Mouse (Mus musculus): ENCODE results near the gene Ppp1r3f. TPM values are rescaled to one million over a fixed set of nuclear protein-coding genes. Genes with fewer than 3 reads are reported as not detected.

The Ppp1r3f gene
- 1.1 and 1.6 TPM in 2 replicates for polyA plus RNA-seq (2014; fragmentation: Nextera tagmentation; extraction: Ambion mirVana)

DNA sequence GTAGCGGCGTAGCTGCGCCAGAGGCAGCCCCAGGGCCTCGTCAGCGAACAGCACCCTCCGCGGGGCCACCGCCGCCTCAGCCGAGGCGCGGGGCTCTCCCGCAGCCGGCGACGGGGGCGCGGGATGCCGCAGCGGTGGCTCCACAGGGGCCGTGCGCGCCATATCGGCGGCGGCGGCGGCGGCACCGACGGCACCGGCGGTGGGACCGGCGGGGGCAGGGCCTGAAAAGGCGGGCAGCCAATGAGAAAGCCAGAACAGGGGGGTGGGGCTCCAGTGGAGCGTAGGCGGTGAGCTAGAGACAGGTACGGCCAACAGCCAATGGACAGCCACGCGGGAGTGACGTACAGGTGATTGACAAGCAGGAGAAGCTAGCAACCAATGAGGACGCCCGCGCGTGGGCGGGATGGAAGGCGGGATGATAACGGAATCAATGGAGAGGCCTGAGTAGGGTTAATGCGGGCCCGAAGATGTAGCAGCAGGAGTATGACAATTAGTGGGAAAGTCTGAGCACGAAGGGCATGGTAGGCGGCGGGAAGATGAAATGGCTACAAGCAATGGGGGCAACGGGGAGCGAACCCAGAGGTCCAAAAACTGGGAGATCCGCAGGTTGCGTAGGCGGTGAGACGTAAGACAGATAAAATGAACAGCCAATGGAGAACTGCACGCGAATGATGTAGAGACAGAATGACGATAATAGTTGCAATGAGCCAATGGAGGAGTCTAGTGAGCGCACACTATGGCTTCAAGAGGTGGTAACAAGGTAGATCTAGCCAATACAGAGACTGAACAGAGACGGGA lies at the start of gene Ppp1r3f:
Gene Ppp1r3f (minus strand): TSS at position 197 of the 798 bp plus-strand sequence.
- peak; percentile 98 for ATAC-seq (replicated peaks; ENCODE audit: insufficient number of reproducible peaks, low FRiP score, low TSS enrichment)
- Histone ChIP-seq H3K27me3 (ENCODE audit: control insufficient read depth, insufficient read depth, low read length) (no peaks in the 10 kb centered on the region), H3K4me3 (ENCODE audit: low read depth, low read length) (peak within 1 kb of the TSS; percentile 54), H3K4me2 (peak within 1 kb of the TSS; percentile 69), H3K9ac (ENCODE audit: low read depth, low read length) (peak within 1 kb of the TSS; percentile 71), H3K9me3 (replicated peaks; ENCODE audit: control insufficient read depth, low read length) (no peaks in the 10 kb centered on the region), H3K27ac (ENCODE audit: low read depth, low read length) (peak within 1 kb of the TSS; percentile 78), H3K4me1 (ENCODE audit: control insufficient read depth, insufficient read depth, low read length) (peaks cover 6% of the 10 kb centered on the region; the same call in 1 of the 2 replicates), H3K36me3 (ENCODE audit: control insufficient read depth, insufficient read depth, low read length) (no peaks in the 10 kb centered on the region)
- 16% methylated on average over 52 of the region's 65 CpGs for WGBS (ENCODE audit: insufficient replicate concordance)

DNA sequence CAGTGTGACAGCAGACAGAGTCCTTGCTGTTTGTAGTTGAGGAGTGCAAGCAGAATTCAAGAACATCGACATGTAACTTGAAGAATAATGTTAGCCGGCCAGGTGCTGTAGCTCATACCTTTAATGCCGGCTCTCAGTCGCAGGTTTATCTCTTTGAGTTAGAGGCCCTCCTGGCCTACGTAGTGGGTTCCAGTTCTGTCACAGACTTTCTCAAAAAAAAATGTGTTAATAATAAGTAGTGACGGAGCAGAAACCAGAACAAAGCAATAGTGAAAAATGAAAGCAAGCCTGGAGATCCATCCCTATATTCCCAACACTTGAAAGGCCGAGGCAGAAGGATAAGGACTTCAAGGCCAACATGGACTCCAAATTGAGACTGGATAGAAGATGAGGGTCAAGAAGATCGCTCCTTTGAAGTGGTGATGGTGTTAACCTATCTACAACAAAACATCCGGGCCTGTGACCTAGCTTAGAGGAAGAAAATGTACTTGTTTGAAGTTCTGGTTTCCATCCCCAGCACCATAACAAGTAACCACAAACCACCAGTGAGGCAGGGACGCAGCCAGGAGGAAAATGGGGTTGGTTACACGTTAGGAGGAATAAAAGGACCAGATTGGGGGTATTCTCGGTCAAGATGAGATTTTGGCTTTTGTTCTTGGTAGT lies 43.9 kb upstream of the Ppp1r3f start:
- Histone ChIP-seq H3K4me3 (ENCODE audit: low read depth, low read length) (no peak overlapping the region), H3K4me1 (ENCODE audit: control insufficient read depth, insufficient read depth, low read length) (no peaks in the 10 kb centered on the region), H3K27me3 (ENCODE audit: control insufficient read depth, insufficient read depth, low read length) (no peaks in the 10 kb centered on the region), H3K4me2 (no peak overlapping the region), H3K36me3 (ENCODE audit: control insufficient read depth, insufficient read depth, low read length) (no peaks in the 10 kb centered on the region), H3K27ac (ENCODE audit: low read depth, low read length) (no peak overlapping the region), H3K9me3 (replicated peaks; ENCODE audit: control insufficient read depth, low read length) (no peaks in the 10 kb centered on the region), H3K9ac (ENCODE audit: low read depth, low read length) (no peak overlapping the region)
- 73% methylated on average over 12 of the region's 12 CpGs for WGBS (ENCODE audit: insufficient replicate concordance)
- ATAC-seq (replicated peaks; ENCODE audit: insufficient number of reproducible peaks, low FRiP score, low TSS enrichment): no peak

DNA sequence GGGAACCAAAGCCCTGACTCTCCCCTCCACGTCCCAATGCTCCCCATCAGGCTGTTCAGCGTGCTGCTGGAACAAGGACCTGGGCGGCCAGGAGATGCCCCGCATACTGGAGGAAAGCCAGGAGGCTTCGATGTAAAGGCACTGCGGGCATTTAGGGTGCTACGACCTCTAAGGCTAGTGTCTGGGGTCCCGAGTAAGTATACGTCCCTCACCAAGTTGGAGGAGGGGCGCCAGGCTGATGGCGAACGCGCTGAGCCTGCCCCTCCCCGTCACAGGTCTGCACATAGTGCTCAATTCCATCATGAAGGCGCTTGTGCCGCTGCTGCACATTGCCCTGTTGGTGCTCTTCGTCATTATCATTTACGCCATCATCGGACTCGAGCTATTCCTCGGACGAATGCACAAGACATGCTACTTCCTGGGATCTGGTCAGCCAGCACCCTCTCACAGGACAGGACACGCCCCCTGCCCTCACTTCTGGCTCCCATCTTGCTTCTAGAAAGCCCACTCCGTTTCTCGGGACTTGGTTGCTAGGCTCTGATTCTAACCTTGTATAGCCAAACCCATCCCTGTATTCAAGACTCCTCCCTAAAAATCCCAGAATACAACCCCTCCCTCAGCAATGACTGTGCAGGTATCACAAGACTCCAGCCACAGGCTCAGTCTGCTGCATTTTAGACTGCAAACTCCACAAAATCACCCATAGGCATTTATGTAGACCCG lies 36.6 kb upstream of the Ppp1r3f start:
- no peak for ATAC-seq (replicated peaks; ENCODE audit: insufficient number of reproducible peaks, low FRiP score, low TSS enrichment)
- 22% methylated on average over 26 of the region's 26 CpGs for WGBS (ENCODE audit: insufficient replicate concordance)
- Histone ChIP-seq H3K4me1 (ENCODE audit: control insufficient read depth, insufficient read depth, low read length) (no peaks in the 10 kb centered on the region), H3K9me3 (replicated peaks; ENCODE audit: control insufficient read depth, low read length) (no peaks in the 10 kb centered on the region), H3K27me3 (ENCODE audit: control insufficient read depth, insufficient read depth, low read length) (peaks cover 3% of the 10 kb centered on the region; the same call in 1 of the 2 replicates), H3K4me2 (peak overlapping the region; percentile 70), H3K9ac (ENCODE audit: low read depth, low read length) (no peak overlapping the region), H3K4me3 (ENCODE audit: low read depth, low read length) (peak overlapping the region; percentile 38), H3K27ac (ENCODE audit: low read depth, low read length) (no peak overlapping the region), H3K36me3 (ENCODE audit: control insufficient read depth, insufficient read depth, low read length) (no peaks in the 10 kb centered on the region)

DNA sequence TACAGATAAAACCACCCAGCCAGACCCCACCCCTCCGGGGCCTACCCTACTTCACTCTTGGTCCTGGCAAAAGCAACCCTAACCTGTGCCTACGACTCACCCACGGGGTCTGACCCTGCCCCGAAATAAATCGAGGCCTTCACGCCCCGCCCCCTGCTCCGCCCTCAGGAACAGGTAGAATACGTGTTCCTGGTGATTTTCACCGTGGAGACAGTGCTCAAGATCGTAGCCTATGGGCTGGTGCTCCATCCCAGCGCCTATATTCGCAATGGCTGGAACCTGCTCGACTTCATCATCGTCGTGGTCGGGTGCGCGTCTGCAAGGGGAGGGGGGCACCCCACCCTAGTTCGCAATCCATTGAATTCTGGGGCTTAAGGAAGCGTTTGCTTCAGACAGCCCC lies 36.0 kb upstream of the Ppp1r3f start:
- WGBS (ENCODE audit: insufficient replicate concordance): 26% methylated on average over 21 of the region's 21 CpGs
- Histone ChIP-seq H3K27me3 (ENCODE audit: control insufficient read depth, insufficient read depth, low read length) (peaks cover 3% of the 10 kb centered on the region; the same call in 1 of the 2 replicates), H3K9ac (ENCODE audit: low read depth, low read length) (no peak overlapping the region), H3K4me2 (peak overlapping the region; percentile 70), H3K4me1 (ENCODE audit: control insufficient read depth, insufficient read depth, low read length) (no peaks in the 10 kb centered on the region), H3K4me3 (ENCODE audit: low read depth, low read length) (peak overlapping the region; percentile 38), H3K36me3 (ENCODE audit: control insufficient read depth, insufficient read depth, low read length) (no peaks in the 10 kb centered on the region), H3K9me3 (replicated peaks; ENCODE audit: control insufficient read depth, low read length) (no peaks in the 10 kb centered on the region), H3K27ac (ENCODE audit: low read depth, low read length) (no peak overlapping the region)
- no peak for ATAC-seq (replicated peaks; ENCODE audit: insufficient number of reproducible peaks, low FRiP score, low TSS enrichment)

DNA sequence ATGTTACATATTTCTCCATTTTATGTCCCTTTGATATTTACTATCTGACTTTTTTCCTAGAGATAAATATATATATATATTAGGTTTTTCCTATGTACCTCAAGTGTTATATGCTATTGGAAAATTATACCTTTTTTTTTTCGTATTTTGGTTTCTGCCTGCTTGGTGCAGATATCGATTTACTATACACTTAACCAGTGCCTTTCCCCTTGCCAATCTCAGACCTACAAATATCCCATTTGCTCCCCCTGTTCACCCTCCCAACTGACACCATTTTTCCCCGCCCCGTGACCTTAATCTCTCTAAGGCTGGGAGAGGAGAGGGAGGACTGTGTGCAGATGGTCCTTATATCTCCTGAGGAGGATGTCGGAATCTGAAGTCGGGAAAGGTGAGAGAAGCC lies 32.7 kb upstream of the Ppp1r3f start, which contains the start of gene Cacna1f:
Gene Cacna1f (plus strand): TSS at position 301 of the 400 bp plus-strand sequence.
- Histone ChIP-seq H3K27me3 (ENCODE audit: control insufficient read depth, insufficient read depth, low read length) (peaks cover 3% of the 10 kb centered on the region; the same call in 1 of the 2 replicates), H3K4me1 (ENCODE audit: control insufficient read depth, insufficient read depth, low read length) (no peaks in the 10 kb centered on the region), H3K27ac (ENCODE audit: low read depth, low read length) (no peak within 1 kb of the TSS), H3K4me2 (no peak within 1 kb of the TSS), H3K36me3 (ENCODE audit: control insufficient read depth, insufficient read depth, low read length) (no peaks in the 10 kb centered on the region), H3K4me3 (ENCODE audit: low read depth, low read length) (no peak within 1 kb of the TSS), H3K9ac (ENCODE audit: low read depth, low read length) (no peak within 1 kb of the TSS), H3K9me3 (replicated peaks; ENCODE audit: control insufficient read depth, low read length) (no peaks in the 10 kb centered on the region)
- ATAC-seq (replicated peaks; ENCODE audit: insufficient number of reproducible peaks, low FRiP score, low TSS enrichment): no peak
- WGBS (ENCODE audit: insufficient replicate concordance): 61% methylated on average over 6 of the region's 6 CpGs

DNA sequence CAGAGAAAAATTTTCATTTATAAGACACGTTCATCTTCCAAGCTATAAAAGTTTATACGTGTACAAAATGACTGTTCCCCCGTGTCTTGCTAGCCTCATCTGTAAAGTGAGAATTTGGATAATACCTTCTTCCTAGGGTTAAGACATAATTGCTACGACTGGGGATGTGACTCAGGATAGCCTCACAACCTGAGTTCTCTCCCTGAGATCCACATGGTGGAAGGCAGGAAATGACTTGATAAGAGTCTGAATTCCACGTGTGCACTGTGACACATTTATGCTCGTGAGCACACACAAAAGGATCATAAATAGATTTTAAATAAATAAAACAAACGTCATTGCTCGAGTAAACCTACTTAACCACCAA lies 31.5 kb upstream of the Ppp1r3f start:
- 36% methylated on average over 8 of the region's 8 CpGs for WGBS (ENCODE audit: insufficient replicate concordance)
- Histone ChIP-seq H3K4me2 (peak overlapping the region; percentile 32; the same call in 1 of the 2 replicates), H3K36me3 (ENCODE audit: control insufficient read depth, insufficient read depth, low read length) (no peaks in the 10 kb centered on the region), H3K4me3 (ENCODE audit: low read depth, low read length) (no peak overlapping the region), H3K27ac (ENCODE audit: low read depth, low read length) (no peak overlapping the region), H3K27me3 (ENCODE audit: control insufficient read depth, insufficient read depth, low read length) (peaks cover 3% of the 10 kb centered on the region; the same call in 1 of the 2 replicates), H3K4me1 (ENCODE audit: control insufficient read depth, insufficient read depth, low read length) (no peaks in the 10 kb centered on the region), H3K9ac (ENCODE audit: low read depth, low read length) (no peak overlapping the region), H3K9me3 (replicated peaks; ENCODE audit: control insufficient read depth, low read length) (no peaks in the 10 kb centered on the region)
- no peak for ATAC-seq (replicated peaks; ENCODE audit: insufficient number of reproducible peaks, low FRiP score, low TSS enrichment)

DNA sequence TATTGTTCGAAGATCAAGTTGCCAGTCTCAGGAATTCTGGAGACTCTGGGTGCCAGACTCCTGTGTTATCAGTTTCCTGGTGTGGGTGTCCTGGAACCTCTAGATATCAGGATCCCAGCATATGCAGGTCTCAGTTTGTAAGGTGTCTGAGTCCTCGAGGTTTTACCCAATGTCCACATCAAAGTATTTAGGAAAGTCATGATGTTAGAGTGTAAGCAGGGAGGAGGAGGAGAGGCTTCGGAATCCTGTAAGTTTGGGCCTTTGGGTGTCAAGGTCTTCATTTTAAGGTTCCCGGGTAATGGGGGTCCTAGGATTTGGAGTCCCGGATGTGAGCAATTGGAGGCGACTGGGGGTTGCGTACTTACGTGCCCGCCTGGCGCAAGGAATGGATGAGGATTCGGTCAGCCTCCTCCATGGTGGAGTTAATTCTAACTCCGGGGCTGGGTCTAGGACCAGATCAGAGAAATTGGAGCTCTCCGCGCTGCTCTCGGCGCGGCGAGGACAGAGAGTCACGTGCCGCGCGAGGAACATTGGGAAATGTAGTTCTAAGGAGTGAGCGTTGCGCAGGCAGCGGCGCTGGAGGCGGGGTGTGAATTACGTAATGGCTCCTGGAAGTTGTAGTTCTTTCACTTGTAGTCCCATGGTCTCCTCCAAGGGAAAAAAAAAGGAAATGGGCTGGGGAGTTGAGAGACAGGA lies 30.9 kb upstream of the Ppp1r3f start, which contains the start of gene Ccdc22:
Gene Ccdc22 (minus strand): TSS at position 639 of the 696 bp plus-strand sequence.
- Histone ChIP-seq H3K4me2 (peak within 1 kb of the TSS; percentile 61), H3K4me1 (ENCODE audit: control insufficient read depth, insufficient read depth, low read length) (no peaks in the 10 kb centered on the region), H3K9me3 (replicated peaks; ENCODE audit: control insufficient read depth, low read length) (no peaks in the 10 kb centered on the region), H3K4me3 (ENCODE audit: low read depth, low read length) (peak within 1 kb of the TSS; percentile 50), H3K9ac (ENCODE audit: low read depth, low read length) (peak within 1 kb of the TSS; percentile 62), H3K27ac (ENCODE audit: low read depth, low read length) (no peak within 1 kb of the TSS), H3K36me3 (ENCODE audit: control insufficient read depth, insufficient read depth, low read length) (no peaks in the 10 kb centered on the region), H3K27me3 (ENCODE audit: control insufficient read depth, insufficient read depth, low read length) (peaks cover under 1% of the 10 kb centered on the region; the same call in 1 of the 2 replicates)
- ATAC-seq (replicated peaks; ENCODE audit: insufficient number of reproducible peaks, low FRiP score, low TSS enrichment): peak; percentile 84
- 25% methylated on average over 28 of the region's 28 CpGs for WGBS (ENCODE audit: insufficient replicate concordance)

DNA sequence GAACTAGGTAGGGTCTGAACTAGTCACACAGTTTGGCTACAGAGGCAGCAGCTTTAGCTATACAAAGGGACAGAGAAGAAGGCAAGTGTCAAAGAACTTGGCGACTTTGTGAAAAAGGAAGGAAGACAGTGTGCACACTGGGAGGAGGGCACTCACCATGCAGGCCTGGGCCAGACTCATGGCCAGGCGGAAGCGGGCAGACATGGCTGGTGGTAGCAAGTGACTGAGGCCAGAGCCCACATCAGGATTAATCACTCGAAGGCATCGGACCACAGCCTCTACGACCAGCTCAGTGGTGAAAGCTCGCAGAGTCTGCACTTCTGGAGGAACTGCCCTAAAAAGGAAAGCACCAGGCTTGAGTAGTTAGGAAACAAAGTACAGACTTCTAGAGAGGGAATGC lies 29.9 kb upstream of the Ppp1r3f start:
- Histone ChIP-seq H3K4me2 (peak overlapping the region; percentile 61; the same call in 1 of the 2 replicates), H3K4me3 (ENCODE audit: low read depth, low read length) (no peak overlapping the region), H3K4me1 (ENCODE audit: control insufficient read depth, insufficient read depth, low read length) (no peaks in the 10 kb centered on the region), H3K9ac (ENCODE audit: low read depth, low read length) (no peak overlapping the region), H3K9me3 (replicated peaks; ENCODE audit: control insufficient read depth, low read length) (no peaks in the 10 kb centered on the region), H3K27me3 (ENCODE audit: control insufficient read depth, insufficient read depth, low read length) (no peaks in the 10 kb centered on the region; the same call in 1 of the 2 replicates), H3K27ac (ENCODE audit: low read depth, low read length) (no peak overlapping the region), H3K36me3 (ENCODE audit: control insufficient read depth, insufficient read depth, low read length) (no peaks in the 10 kb centered on the region)
- no peak for ATAC-seq (replicated peaks; ENCODE audit: insufficient number of reproducible peaks, low FRiP score, low TSS enrichment)
- 78% methylated on average over 7 of the region's 7 CpGs for WGBS (ENCODE audit: insufficient replicate concordance)
